Mouse (Mus musculus): Measurements from ENCODE around the gene Gm12216.

DNA sequence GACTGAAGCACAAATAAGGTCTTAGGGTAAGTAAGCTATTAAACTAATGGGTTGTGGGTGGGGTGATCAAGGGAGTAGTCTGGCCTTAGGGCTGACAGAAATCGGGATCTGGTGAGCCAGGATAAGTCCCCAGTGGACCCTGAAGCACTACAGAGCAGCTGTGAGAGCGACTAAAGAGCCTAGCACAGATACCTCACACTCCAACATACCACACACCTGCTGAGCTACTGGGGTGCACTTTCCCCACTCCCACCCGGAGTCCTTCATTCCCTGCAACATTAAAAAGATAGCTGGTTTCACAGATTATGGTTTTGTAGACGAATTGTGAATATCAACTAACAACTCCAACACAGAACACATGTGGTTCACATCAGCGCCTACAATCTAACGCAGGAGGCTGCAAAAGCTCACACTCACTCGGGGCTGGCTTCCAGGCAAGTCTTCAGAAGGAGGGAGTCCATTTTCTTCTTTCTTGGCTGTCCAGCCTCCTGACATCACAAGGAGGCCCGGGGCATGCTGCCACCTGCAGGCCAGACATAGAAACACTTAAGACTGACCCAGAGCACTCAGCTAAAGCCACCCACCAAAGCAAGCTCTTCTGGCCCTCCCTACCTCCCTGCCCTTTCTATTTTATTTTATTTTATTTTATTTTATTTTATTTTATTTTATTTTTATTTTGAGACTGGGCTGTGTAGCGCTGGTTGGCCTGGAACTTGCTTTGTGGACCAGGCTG lies 9.3 kb downstream of the Gm12216 start:
- TF ChIP-seq POLR2A (IDR thresholded peaks at IDR 0.05; ENCODE audit: insufficient read length, low read depth) (no peak), USF1 (IDR thresholded peaks at IDR 0.05; ENCODE audit: low read depth) (no peak), POLR2AphosphoS2 (IDR thresholded peaks at IDR 0.05; ENCODE audit: insufficient read length, low read depth) (no peak), TCF12 (IDR thresholded peaks at IDR 0.05; ENCODE audit: insufficient read depth, poor library complexity, severe bottlenecking) (no peak), MAX (IDR thresholded peaks at IDR 0.05; ENCODE audit: low read depth) (no peak), SRF (IDR thresholded peaks at IDR 0.05; ENCODE audit: control insufficient read depth, insufficient read length, low read depth) (no peak), E2F4 (IDR thresholded peaks at IDR 0.05; ENCODE audit: insufficient read depth) (no peak), MYOG (IDR thresholded peaks at IDR 0.05; ENCODE audit: control insufficient read depth in 1 of 3, insufficient read depth in 1 of 3, insufficient read length in 2 of 3, low read depth in 2 of 3) (no peak), CEBPB (IDR thresholded peaks at IDR 0.05; ENCODE audit: insufficient read depth, poor library complexity, severe bottlenecking) (no peak), MYOD1 (IDR thresholded peaks at IDR 0.05; ENCODE audit: control insufficient read depth in 1 of 3, insufficient read length in 2 of 3, low read depth in 2 of 3) (no peak)

Measured in myocyte (in vitro differentiated cells).